Mouse (Mus musculus): ENCODE results near the gene Ncln. TPM values are rescaled to one million over a fixed set of nuclear protein-coding genes. Genes with fewer than 3 reads are reported as not detected.
"Not testable (repeated sequence)": the region's sequence is repeated elsewhere in the genome, so short reads cannot be mapped to it uniquely, and the experiment has no call there.

Gene Ncln
- polyA plus RNA-seq, 1 experiment from 2014 or later: 93.5 TPM

GRCm38 (mm10) chr10:81456983-81457563 is 39.1 kb downstream of the Ncln start:
- Histone ChIP-seq H3K36me3 (no peaks in the 10 kb centered on the region), H3K9me3 (replicated peaks) (no peaks in the 10 kb centered on the region), H3K4me1 (peaks cover 19% of the 10 kb centered on the region), H3K4me2 (no peak overlapping the region), H3K27ac (no peak overlapping the region), H3K27me3 (peaks cover 99% of the 10 kb centered on the region), H3K9ac (no peak overlapping the region), H3K4me3 (replicated peaks) (no peak overlapping the region)
- WGBS: 58% methylated on average over 12 of the region's 12 CpGs
- ATAC-seq (replicated peaks; ENCODE audit: low FRiP score): no peak

DNA sequence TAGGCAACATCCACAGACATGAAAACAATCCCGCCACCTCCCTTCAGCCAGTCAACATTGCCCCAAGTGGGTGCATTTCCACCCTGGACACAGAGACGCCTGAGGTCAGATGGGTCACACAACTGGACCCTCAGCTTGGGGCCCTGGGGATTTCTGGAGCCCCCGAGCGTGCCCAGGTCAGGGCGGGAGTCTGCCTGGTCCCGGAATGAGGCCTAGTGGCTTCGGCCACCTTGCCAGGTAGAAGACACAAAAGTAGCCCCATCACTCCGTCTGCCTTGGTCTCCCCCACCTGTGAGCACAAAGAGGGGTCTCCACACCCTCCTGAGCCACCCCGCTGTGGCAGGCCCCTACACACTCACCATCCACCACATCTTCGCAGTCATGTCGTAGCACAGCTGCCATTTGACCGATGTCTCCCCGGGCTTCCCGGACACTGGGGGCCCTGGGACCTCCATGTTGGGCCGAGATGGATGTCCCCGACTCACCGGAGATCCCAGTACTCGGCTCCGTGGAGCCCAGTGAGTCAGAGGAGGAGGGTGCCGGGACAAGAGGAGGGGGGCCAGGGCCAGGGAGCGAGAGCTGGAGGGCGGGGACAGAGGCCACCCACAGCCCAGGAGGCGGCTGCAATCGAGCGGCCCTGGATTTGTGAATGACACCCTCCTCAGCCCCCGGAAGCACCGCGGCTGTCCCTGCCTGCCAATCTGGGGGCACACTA is 40.9 kb downstream of the Ncln start, which contains the start of gene Nfic:
Gene Nfic (minus strand): TSS at position 455 of the 715 bp plus-strand sequence.
- no peak for ATAC-seq (replicated peaks; ENCODE audit: low FRiP score)
- WGBS: 56% methylated on average over 28 of the region's 28 CpGs
- Histone ChIP-seq H3K9me3 (replicated peaks) (no peaks in the 10 kb centered on the region), H3K27me3 (peaks cover 99% of the 10 kb centered on the region), H3K36me3 (no peaks in the 10 kb centered on the region), H3K9ac (no peak within 1 kb of the TSS), H3K27ac (no peak within 1 kb of the TSS), H3K4me3 (replicated peaks) (no peak within 1 kb of the TSS), H3K4me2 (no peak within 1 kb of the TSS), H3K4me1 (peaks cover 11% of the 10 kb centered on the region; the same call in 1 of the 2 replicates)

DNA sequence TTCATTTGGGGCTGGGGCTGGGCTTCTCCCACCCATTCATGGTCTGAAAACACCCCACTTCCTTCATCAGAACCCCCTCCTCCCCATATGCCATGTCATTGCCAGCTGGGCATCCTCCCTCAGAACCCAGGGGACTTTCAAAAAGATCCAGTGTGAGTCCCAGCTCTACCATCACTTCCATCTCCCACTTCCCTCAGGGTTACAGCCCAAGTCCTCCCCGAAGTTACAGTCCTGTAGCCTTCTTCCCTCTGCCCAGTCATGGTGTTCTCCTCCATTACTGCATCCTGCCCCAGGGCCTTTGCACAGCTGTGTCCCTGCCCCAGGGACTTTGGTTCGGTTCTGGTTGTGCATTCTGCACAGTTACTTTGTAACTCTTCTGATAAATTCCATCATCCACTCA is 42.1 kb downstream of the Ncln start:
- no peak overlapping the region for H3K4me3 ChIP-seq (replicated peaks)
- peaks cover 89% of the 10 kb centered on the region for H3K27me3 ChIP-seq
- no peaks in the 10 kb centered on the region for H3K36me3 ChIP-seq
- no peaks in the 10 kb centered on the region for H3K9me3 ChIP-seq (replicated peaks)
- no peak for ATAC-seq (replicated peaks; ENCODE audit: low FRiP score)
- H3K9ac ChIP-seq: no peak overlapping the region
- WGBS: 68% methylated on average over 2 of the region's 2 CpGs
- H3K27ac ChIP-seq: no peak overlapping the region
- H3K4me2 ChIP-seq: no peak overlapping the region
- H3K4me1 ChIP-seq: peaks cover 9% of the 10 kb centered on the region; the same call in 1 of the 2 replicates

DNA sequence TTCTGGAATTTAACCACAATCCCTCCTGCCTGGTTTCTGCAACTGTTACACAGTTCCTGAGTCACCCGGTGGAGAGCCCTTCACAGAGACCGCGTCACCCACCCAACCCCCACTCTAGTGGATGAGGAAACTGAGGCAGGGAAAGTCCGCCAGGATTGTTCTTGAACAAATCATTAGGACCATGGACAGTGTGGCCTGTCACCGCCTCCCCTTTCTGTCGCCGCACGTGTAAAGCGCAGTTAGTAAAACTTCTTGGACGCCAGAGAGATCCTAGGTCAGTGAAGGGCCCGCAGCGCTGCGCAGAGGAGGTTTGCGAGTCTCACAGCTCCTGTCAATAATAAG is 43.3 kb downstream of the Ncln start:
- WGBS: 2% methylated on average over 14 of the region's 14 CpGs
- peaks cover 85% of the 10 kb centered on the region for H3K27me3 ChIP-seq
- H3K27ac ChIP-seq: no peak overlapping the region
- no peak overlapping the region for H3K4me2 ChIP-seq
- no peaks in the 10 kb centered on the region for H3K36me3 ChIP-seq
- H3K4me3 ChIP-seq (replicated peaks): no peak overlapping the region
- no peak for ATAC-seq (replicated peaks; ENCODE audit: low FRiP score)
- H3K9me3 ChIP-seq (replicated peaks): no peaks in the 10 kb centered on the region
- no peak overlapping the region for H3K9ac ChIP-seq
- peaks cover 9% of the 10 kb centered on the region; the same call in 1 of the 2 replicates for H3K4me1 ChIP-seq

DNA sequence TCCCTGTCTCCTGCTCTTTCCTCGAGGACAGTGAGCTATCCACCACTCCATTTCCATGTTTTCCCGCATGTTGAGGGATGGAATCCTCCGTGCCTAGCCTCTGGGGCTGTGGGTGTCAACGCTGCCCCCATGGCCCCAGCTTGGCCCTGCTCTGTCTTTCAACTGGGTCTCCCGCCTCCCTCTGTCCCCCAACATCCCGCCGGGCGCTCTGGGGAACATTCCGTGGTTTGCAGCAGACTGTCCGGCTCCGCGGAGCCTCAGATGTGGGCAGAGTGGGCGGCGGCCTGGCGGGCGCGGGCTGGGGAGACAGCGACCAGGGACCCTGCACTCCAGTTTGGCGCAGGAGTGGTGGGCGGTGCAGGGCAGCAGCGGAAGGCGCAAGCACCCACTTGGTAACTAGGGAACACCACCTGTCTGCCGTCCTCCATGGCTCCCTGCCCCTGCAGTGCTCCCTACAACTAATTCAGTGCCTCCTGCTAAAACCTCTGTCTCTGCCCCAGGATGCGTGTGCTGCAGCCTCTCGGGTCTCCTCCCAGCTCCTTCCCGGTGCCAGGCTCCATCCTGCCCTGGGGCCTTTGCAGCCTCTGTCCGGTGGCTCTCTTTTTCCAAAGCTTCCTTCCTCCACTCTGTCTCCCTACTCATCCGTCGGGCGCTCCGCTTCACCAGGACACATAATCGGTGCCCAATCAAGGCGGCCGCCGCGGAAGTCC is 43.8 kb downstream of the Ncln start:
- no peak for ATAC-seq (replicated peaks; ENCODE audit: low FRiP score)
- Histone ChIP-seq H3K27ac (no peak overlapping the region), H3K4me2 (0 out of 2 replicates have a peak overlapping the region, but pooled peaks have one; percentile 9), H3K4me3 (replicated peaks) (no peak overlapping the region), H3K9ac (0 out of 2 replicates have a peak overlapping the region, but pooled peaks have one; percentile 15), H3K4me1 (peaks cover 9% of the 10 kb centered on the region; the same call in 1 of the 2 replicates), H3K36me3 (no peaks in the 10 kb centered on the region), H3K27me3 (peaks cover 82% of the 10 kb centered on the region), H3K9me3 (replicated peaks) (no peaks in the 10 kb centered on the region)
- WGBS: 10% methylated on average over 36 of the region's 36 CpGs

- WGBS: 39% methylated on average over 6 of the region's 6 CpGs
Observed at GRCm38 (mm10) chr10:81451365-81451745, 44.8 kb downstream of the Ncln start.

DNA sequence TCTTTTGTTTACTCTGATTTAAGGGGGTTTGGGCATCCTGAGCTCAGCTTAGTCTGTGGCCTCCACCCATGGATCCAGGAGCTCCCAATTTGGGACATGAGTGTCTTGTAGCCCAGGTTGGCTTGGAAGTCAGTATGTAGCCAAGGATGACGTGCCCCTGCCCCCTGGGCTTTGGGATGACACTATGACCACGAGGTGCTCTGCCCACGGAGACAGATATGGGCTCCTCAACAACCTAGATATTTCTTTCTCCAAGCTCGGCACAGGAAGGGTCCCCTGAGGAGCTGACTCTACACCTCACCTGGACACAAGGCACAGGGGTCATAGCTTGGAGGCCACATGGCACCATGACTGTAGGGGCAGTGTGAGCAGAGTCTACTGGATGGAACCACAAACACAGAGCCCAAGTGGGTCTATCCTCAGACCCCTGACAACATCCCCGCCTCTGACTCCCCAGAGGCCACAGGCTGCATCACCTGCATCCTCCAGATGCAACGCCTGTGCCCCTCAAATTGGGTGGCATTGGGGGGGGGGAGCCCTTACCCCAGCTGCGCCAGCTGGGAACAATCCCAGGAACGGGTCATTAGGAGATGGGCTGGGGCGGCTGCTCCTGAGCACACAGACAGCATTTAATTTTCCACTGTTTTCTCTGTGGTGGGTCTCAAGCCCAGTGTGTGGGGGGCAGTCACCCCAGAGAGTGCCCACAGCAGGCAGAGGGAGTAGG is 45.4 kb downstream of the Ncln start:
- H3K4me3 ChIP-seq (replicated peaks): no peak overlapping the region
- no peak overlapping the region for H3K27ac ChIP-seq
- H3K9me3 ChIP-seq (replicated peaks): no peaks in the 10 kb centered on the region
- no peak overlapping the region for H3K4me2 ChIP-seq
- no peaks in the 10 kb centered on the region for H3K36me3 ChIP-seq
- H3K27me3 ChIP-seq: peaks cover 73% of the 10 kb centered on the region
- no peak overlapping the region for H3K9ac ChIP-seq
- ATAC-seq (replicated peaks; ENCODE audit: low FRiP score): 0 out of 2 replicates have a peak, but pooled peaks have one; percentile 43
- peaks cover 9% of the 10 kb centered on the region; the same call in 1 of the 2 replicates for H3K4me1 ChIP-seq
- WGBS: 63% methylated on average over 9 of the region's 9 CpGs

More at GRCm38 (mm10) chr10:81451365-81451745, 44.8 kb downstream of the Ncln start:
- no peak overlapping the region for H3K9ac ChIP-seq
- ATAC-seq (replicated peaks; ENCODE audit: low FRiP score): no peak
- no peaks in the 10 kb centered on the region for H3K9me3 ChIP-seq (replicated peaks)
- peaks cover 9% of the 10 kb centered on the region; the same call in 1 of the 2 replicates for H3K4me1 ChIP-seq
- no peak overlapping the region for H3K27ac ChIP-seq
- H3K27me3 ChIP-seq: peaks cover 78% of the 10 kb centered on the region
- H3K36me3 ChIP-seq: no peaks in the 10 kb centered on the region
- no peak overlapping the region for H3K4me2 ChIP-seq
- H3K4me3 ChIP-seq (replicated peaks): no peak overlapping the region

- Histone ChIP-seq H3K4me2 (no peak overlapping the region), H3K9ac (no peak overlapping the region), H3K27ac (no peak overlapping the region), H3K27me3 (peaks cover 66% of the 10 kb centered on the region), H3K9me3 (replicated peaks) (no peaks in the 10 kb centered on the region), H3K4me3 (replicated peaks) (no peak overlapping the region), H3K36me3 (no peaks in the 10 kb centered on the region), H3K4me1 (peaks cover 9% of the 10 kb centered on the region; the same call in 1 of the 2 replicates)
- WGBS: 2% methylated on average over 7 of the region's 7 CpGs
- peak; percentile 66 for ATAC-seq (replicated peaks; ENCODE audit: low FRiP score)
Observed at GRCm38 (mm10) chr10:81450140-81450539, 46.1 kb downstream of the Ncln start.

GRCm38 (mm10) chr10:81445516-81445915 is 50.7 kb downstream of the Ncln start:
- H3K9me3 ChIP-seq (replicated peaks); H3K27ac ChIP-seq; H3K4me2 ChIP-seq; H3K4me3 ChIP-seq (replicated peaks); H3K4me1 ChIP-seq; ATAC-seq (replicated peaks; ENCODE audit: low FRiP score); H3K9ac ChIP-seq; H3K36me3 ChIP-seq: not testable (repeated sequence)
- WGBS: 31% methylated on average over 2 of the region's 2 CpGs
- peaks cover 35% of the 10 kb centered on the region for H3K27me3 ChIP-seq

GRCm38 (mm10) chr10:81441019-81441418 is 55.2 kb downstream of the Ncln start:
- Histone ChIP-seq H3K27ac (no peak overlapping the region), H3K9me3 (replicated peaks) (no peaks in the 10 kb centered on the region), H3K4me1 (no peaks in the 10 kb centered on the region), H3K4me3 (replicated peaks) (no peak overlapping the region), H3K9ac (no peak overlapping the region), H3K27me3 (peaks cover 15% of the 10 kb centered on the region; the same call in 1 of the 2 replicates), H3K36me3 (no peaks in the 10 kb centered on the region), H3K4me2 (no peak overlapping the region)
- no peak for ATAC-seq (replicated peaks; ENCODE audit: low FRiP score)
